Mouse (Mus musculus): ENCODE measurements around the gene Hbs1l.

- no peak for TF ChIP-seq CTCF (IDR thresholded peaks at IDR 0.05; ENCODE audit: borderline replicate concordance, insufficient read depth, low read depth, low read length)
- no peak for TF ChIP-seq POLR2A (IDR thresholded peaks at IDR 0.05; ENCODE audit: borderline replicate concordance, insufficient read depth, low read length)
Observed at GRCm38 (mm10) chr10:21363297-21363696, 67.5 kb downstream of the Hbs1l start.
